Mouse (Mus musculus): ENCODE measurements around the gene Eml4. TPM values are rescaled to one million over a fixed set of nuclear protein-coding genes. Genes with fewer than 3 reads are reported as not detected.

Gene Eml4
- total RNA-seq, 1 experiment from 2014 or later, result 23.7 TPM

GRCm38 (mm10) chr17:83379366-83379765, 28.6 kb downstream of the Eml4 start:
- no peak for DNase-seq

- no peak for DNase-seq
Observed at GRCm38 (mm10) chr17:83379791-83380190, 29.1 kb downstream of the Eml4 start.

GRCm38 (mm10) chr17:83382752-83383151, 32.0 kb downstream of the Eml4 start:
- no peak for DNase-seq

- no peak for DNase-seq
Observed at GRCm38 (mm10) chr17:83384981-83385380, 34.2 kb downstream of the Eml4 start.

- DNase-seq, result peak; percentile 9
Observed at GRCm38 (mm10) chr17:83387161-83387560, 36.4 kb downstream of the Eml4 start.

GRCm38 (mm10) chr17:83394013-83394412, 43.3 kb downstream of the Eml4 start:
- no peak for DNase-seq

GRCm38 (mm10) chr17:83397571-83398100, 46.9 kb downstream of the Eml4 start:
- peak; percentile 21 for DNase-seq

GRCm38 (mm10) chr17:83398756-83399155, 48.0 kb downstream of the Eml4 start:
- DNase-seq, result no peak

- DNase-seq, result no peak
Observed at GRCm38 (mm10) chr17:83430607-83431006, 79.9 kb downstream of the Eml4 start.

GRCm38 (mm10) chr17:83443406-83443805, 92.7 kb downstream of the Eml4 start:
- peak; percentile 44 for DNase-seq

GRCm38 (mm10) chr17:83449583-83449982, 98.9 kb downstream of the Eml4 start:
- no peak for DNase-seq

- no peak for DNase-seq
Observed at GRCm38 (mm10) chr17:83451367-83451766, 100.6 kb downstream of the Eml4 start.

- no peak for DNase-seq
Observed at GRCm38 (mm10) chr17:83451796-83452195, 101.1 kb downstream of the Eml4 start.

- DNase-seq, result no peak
Observed at GRCm38 (mm10) chr17:83452451-83452850, 101.7 kb downstream of the Eml4 start.

- no peak for DNase-seq
Observed at GRCm38 (mm10) chr17:83453587-83453986, 102.9 kb downstream of the Eml4 start.

GRCm38 (mm10) chr17:83457271-83457670, 106.5 kb downstream of the Eml4 start:
- DNase-seq, result no peak

GRCm38 (mm10) chr17:83465969-83466368, 115.2 kb downstream of the Eml4 start:
- no peak for DNase-seq

- DNase-seq, result peak; percentile 41
Observed at GRCm38 (mm10) chr17:83466697-83467251, 116.0 kb downstream of the Eml4 start.

GRCm38 (mm10) chr17:83469586-83469985, 118.9 kb downstream of the Eml4 start:
- DNase-seq, result no peak

GRCm38 (mm10) chr17:83477089-83477488, 126.4 kb downstream of the Eml4 start:
- DNase-seq, result no peak

GRCm38 (mm10) chr17:83481551-83481950, 130.8 kb downstream of the Eml4 start:
- peak; percentile 30 for DNase-seq

- no peak for DNase-seq
Observed at GRCm38 (mm10) chr17:83482817-83483536, 132.2 kb downstream of the Eml4 start.

- no peak for DNase-seq
Observed at GRCm38 (mm10) chr17:83483784-83484183, 133.1 kb downstream of the Eml4 start.

GRCm38 (mm10) chr17:83487762-83488161, 137.0 kb downstream of the Eml4 start:
- DNase-seq, result no peak
